Mouse (Mus musculus): Measurements from ENCODE around the gene Nup107.
"Not testable (repeated sequence)": the region's sequence is repeated elsewhere in the genome, so short reads cannot be mapped to it uniquely, and the experiment has no call there.

Gene Nup107

GRCm38 (mm10) chr10:117749050-117749686 is 43.3 kb downstream of the Nup107 start:
- DNase-seq, result no peak

- no peak for DNase-seq
Measured at GRCm38 (mm10) chr10:117748276-117749049, 44.0 kb downstream of the Nup107 start.

- no peak for DNase-seq
Measured at GRCm38 (mm10) chr10:117747711-117748110, 44.8 kb downstream of the Nup107 start.

GRCm38 (mm10) chr10:117746297-117746883 is 46.1 kb downstream of the Nup107 start, which contains the start of gene Slc35e3:
Gene Slc35e3 (minus strand): TSS chr10:117746365.
- peak; percentile 96 for DNase-seq

GRCm38 (mm10) chr10:117745570-117746296 is 46.8 kb downstream of the Nup107 start:
- not testable (repeated sequence) for DNase-seq

GRCm38 (mm10) chr10:117743917-117744316 is 48.6 kb downstream of the Nup107 start:
- no peak for DNase-seq

GRCm38 (mm10) chr10:117743182-117743581 is 49.3 kb downstream of the Nup107 start:
- no peak for DNase-seq

GRCm38 (mm10) chr10:117742618-117743017 is 49.9 kb downstream of the Nup107 start:
- DNase-seq, result no peak

- DNase-seq, result no peak
Measured at GRCm38 (mm10) chr10:117741698-117742475, 50.6 kb downstream of the Nup107 start.

GRCm38 (mm10) chr10:117740921-117741320 is 51.6 kb downstream of the Nup107 start:
- no peak for DNase-seq

GRCm38 (mm10) chr10:117740171-117740570 is 52.3 kb downstream of the Nup107 start:
- DNase-seq, result no peak

GRCm38 (mm10) chr10:117739648-117739948 is 52.9 kb downstream of the Nup107 start:
- DNase-seq, result no peak

GRCm38 (mm10) chr10:117738928-117739647 is 53.4 kb downstream of the Nup107 start:
- no peak for DNase-seq

GRCm38 (mm10) chr10:117738140-117738921 is 54.2 kb downstream of the Nup107 start:
- no peak for DNase-seq

- not testable (repeated sequence) for DNase-seq
Measured at GRCm38 (mm10) chr10:117737498-117737897, 55.0 kb downstream of the Nup107 start.

GRCm38 (mm10) chr10:117737075-117737474 is 55.4 kb downstream of the Nup107 start:
- DNase-seq, result no peak

GRCm38 (mm10) chr10:117736573-117736972 is 55.9 kb downstream of the Nup107 start:
- DNase-seq, result no peak

GRCm38 (mm10) chr10:117735396-117735795 is 57.1 kb downstream of the Nup107 start:
- DNase-seq, result not testable (repeated sequence)

- not testable (repeated sequence) for DNase-seq
Measured at GRCm38 (mm10) chr10:117734104-117734852, 58.2 kb downstream of the Nup107 start.

- DNase-seq, result not testable (repeated sequence)
Measured at GRCm38 (mm10) chr10:117733626-117734025, 58.9 kb downstream of the Nup107 start.

Data from right cerebral cortex, postnatal 14 days (tissue).